Mouse (Mus musculus): ENCODE results near the gene Iltifb. TPM values are rescaled to one million over a fixed set of nuclear protein-coding genes. Genes with fewer than 3 reads are reported as not detected.

Iltifb gene
- polyA plus RNA-seq (2012; rRNA removed) = not detected in 2 replicates

DNA sequence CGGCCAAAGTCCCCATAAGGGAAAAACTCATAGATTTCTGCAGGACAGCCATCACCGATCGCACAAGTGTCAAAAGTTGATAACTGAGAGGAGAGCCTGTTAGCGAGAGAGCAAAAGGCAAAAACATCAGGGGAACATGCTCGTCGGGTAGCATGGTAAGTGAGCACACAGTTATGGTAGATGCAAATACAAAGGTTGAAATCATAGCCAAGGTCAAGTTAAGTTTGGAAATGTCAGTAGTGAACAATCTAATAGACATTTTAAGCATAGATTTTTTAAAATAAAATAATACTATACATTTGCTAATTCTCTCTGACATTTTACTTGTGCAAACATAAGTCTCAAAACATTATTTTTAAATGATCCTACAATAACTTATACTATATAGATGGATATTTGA is at the start of gene Iltifb:
Iltifb (minus strand) TSS at position 101 of the 400 bp plus-strand sequence.

DNA sequence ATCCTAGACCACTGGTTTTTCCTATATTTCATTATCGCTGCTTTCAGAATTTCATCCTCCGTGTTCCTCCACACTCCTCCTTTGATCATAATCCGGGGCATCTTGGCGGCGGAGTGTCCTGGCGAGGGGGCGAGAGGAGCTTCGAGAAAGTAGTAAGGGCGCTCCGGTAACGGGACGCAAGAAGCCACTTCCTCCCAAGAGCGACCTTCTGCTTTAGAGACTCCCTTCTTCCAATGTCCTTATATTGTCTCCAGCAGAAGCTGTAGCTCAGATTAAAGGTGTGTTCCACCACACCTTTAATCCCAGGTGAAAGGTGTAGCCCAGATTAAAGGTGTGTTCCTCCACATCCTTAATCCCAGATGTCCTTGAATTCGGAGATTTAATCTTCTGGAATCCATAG is 48.3 kb upstream of the Iltifb start, which contains the start of gene Gm9046:
Gm9046 (minus strand) TSS at position 101 of the 400 bp plus-strand sequence.

DNA sequence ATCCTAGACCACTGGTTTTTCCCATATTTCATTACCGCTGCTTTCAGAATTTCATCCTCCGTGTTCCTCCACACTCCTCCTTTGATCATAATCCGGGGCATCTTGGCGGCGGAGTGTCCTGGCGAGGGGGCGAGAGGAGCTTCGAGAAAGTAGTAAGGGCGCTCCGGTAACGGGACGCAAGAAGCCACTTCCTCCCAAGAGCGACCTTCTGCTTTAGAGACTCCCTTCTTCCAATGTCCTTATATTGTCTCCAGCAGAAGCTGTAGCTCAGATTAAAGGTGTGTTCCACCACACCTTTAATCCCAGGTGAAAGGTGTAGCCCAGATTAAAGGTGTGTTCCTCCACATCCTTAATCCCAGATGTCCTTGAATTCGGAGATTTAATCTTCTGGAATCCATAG is 42.9 kb upstream of the Iltifb start, which contains the start of gene Gm9045:
Gm9045 (minus strand) TSS at position 101 of the 400 bp plus-strand sequence.

DNA sequence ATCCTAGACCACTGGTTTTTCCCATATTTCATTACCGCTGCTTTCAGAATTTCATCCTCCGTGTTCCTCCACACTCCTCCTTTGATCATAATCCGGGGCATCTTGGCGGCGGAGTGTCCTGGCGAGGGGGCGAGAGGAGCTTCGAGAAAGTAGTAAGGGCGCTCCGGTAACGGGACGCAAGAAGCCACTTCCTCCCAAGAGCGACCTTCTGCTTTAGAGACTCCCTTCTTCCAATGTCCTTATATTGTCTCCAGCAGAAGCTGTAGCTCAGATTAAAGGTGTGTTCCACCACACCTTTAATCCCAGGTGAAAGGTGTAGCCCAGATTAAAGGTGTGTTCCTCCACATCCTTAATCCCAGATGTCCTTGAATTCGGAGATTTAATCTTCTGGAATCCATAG is 37.5 kb upstream of the Iltifb start, which contains the start of gene Gm9044:
Gm9044 (minus strand) TSS at position 101 of the 400 bp plus-strand sequence.

DNA sequence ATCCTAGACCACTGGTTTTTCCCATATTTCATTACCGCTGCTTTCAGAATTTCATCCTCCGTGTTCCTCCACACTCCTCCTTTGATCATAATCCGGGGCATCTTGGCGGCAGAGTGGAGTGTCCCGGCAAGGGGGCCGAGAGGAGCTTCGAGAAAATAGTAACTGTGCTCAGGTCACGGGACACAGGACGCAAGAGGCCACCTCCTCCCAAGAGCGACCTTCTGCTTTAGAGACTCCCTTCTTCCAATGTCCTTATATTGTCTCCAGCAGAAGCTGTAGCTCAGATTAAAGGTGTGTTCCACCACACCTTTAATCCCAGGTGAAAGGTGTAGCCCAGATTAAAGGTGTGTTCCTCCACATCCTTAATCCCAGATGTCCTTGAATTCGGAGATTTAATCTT is 32.0 kb upstream of the Iltifb start, which contains the start of gene Gm9040:
Gm9040 (minus strand) TSS at position 101 of the 400 bp plus-strand sequence.

DNA sequence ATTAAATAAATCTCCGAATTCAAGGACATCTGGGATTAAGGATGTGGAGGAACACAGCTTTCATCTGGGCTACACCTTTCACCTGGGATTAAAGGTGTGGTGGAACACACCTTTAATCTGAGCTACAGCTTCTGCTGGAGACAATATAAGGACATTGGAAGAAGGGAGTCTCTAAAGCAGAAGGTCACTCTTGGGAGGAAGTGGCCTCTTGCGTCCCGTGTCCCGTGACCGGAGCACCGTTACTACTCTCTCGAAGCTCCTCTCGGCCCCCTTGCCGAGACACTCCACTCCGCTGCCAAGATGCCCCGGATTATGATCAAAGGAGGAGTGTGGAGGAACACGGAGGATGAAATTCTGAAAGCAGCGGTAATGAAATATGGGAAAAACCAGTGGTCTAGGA is 36.5 kb downstream of the Iltifb start, which contains the start of gene Gm32802:
Gm32802 (plus strand) TSS at position 301 of the 400 bp plus-strand sequence.

DNA sequence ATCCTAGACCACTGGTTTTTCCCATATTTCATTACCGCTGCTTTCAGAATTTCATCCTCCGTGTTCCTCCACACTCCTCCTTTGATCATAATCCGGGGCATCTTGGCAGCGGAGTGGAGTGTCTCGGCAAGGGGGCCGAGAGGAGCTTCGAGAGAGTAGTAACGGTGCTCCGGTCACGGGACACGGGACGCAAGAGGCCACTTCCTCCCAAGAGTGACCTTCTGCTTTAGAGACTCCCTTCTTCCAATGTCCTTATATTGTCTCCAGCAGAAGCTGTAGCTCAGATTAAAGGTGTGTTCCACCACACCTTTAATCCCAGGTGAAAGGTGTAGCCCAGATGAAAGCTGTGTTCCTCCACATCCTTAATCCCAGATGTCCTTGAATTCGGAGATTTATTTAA is 54.2 kb downstream of the Iltifb start, which contains the start of gene Gm32717:
Gm32717 (minus strand) TSS at position 101 of the 400 bp plus-strand sequence.

Other genes with a start within 250 kb of the Iltifb start
- gene Mdm1, start 153.2 kb downstream of the Iltifb start, polyA plus RNA-seq (2012; rRNA removed) = 4.3 and 4.4 TPM in 2 replicates
- not detected in 2 replicates for gene Il22, start 90.1 kb downstream of the Iltifb start, polyA plus RNA-seq (2012; rRNA removed)
- gene Gm32717, start 54.3 kb downstream of the Iltifb start, polyA plus RNA-seq (2012; rRNA removed) = 0.01 TPM in 1 of 2 replicates, not detected in the other
- gene Gm32802, start 36.4 kb downstream of the Iltifb start, polyA plus RNA-seq (2012; rRNA removed) = 0.01 TPM in 1 of 2 replicates, not detected in the other
- gene Gm9040, start 31.9 kb upstream of the Iltifb start, polyA plus RNA-seq (2012; rRNA removed) = not detected in 2 replicates
- gene Gm9044, start 37.4 kb upstream of the Iltifb start, polyA plus RNA-seq (2012; rRNA removed) = not detected in 2 replicates
- not detected in 2 replicates for gene Gm9045, start 42.8 kb upstream of the Iltifb start, polyA plus RNA-seq (2012; rRNA removed)
- not detected in 2 replicates for gene Gm9046, start 48.2 kb upstream of the Iltifb start, polyA plus RNA-seq (2012; rRNA removed)
- not detected in 2 replicates for gene Gm9048, start 53.6 kb upstream of the Iltifb start, polyA plus RNA-seq (2012; rRNA removed)
- not detected in 2 replicates for gene Gm9049, start 59.1 kb upstream of the Iltifb start, polyA plus RNA-seq (2012; rRNA removed)
- gene Ifng, start 146.0 kb upstream of the Iltifb start, polyA plus RNA-seq (2012; rRNA removed) = 0.03 and 0.11 TPM in 2 replicates

All from liver, embryonic 18 days (tissue).